Mouse (Mus musculus): Measurements from ENCODE around the gene Cutc. TPM values are rescaled to one million over a fixed set of nuclear protein-coding genes. Genes with fewer than 3 reads are reported as not detected.

The Cutc gene
- polyA plus RNA-seq, 1 experiment from 2014 or later = 18.3 TPM

DNA sequence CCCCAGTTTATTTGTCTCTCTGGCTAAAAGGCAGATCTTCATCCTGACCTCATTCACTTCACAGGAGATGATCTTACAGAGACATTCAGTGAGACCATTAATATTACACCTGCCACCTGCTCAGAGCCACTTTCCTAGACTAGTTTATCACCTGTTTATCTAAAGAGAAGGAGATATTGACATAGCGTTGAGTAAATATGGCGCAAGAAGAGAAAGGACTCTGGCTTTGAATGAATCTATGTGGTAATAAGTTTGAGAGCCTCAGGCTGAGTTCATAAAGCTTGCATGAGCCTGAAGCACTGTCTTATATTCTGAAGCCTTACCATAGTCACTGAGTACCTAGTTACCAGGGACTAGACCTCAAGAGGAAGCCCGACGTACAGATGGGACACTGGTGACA, 58.6 kb downstream of the Cutc start:
- WGBS = 71% methylated on average over 4 of the region's 4 CpGs
- Histone ChIP-seq H3K9ac (no peak overlapping the region), H3K4me3 (replicated peaks) (no peak overlapping the region), H3K4me2 (no peak overlapping the region), H3K9me3 (no peaks in the 10 kb centered on the region), H3K4me1 (0 out of 2 replicates have a peak, but pooled peaks cover 5% of the 10 kb centered on the region), H3K27me3 (replicated peaks) (no peaks in the 10 kb centered on the region), H3K27ac (no peak overlapping the region), H3K36me3 (no peaks in the 10 kb centered on the region)
- ATAC-seq (ENCODE audit: insufficient read depth, low FRiP score, low read depth) = peak; percentile 35; the same call in 1 of the 2 replicates

DNA sequence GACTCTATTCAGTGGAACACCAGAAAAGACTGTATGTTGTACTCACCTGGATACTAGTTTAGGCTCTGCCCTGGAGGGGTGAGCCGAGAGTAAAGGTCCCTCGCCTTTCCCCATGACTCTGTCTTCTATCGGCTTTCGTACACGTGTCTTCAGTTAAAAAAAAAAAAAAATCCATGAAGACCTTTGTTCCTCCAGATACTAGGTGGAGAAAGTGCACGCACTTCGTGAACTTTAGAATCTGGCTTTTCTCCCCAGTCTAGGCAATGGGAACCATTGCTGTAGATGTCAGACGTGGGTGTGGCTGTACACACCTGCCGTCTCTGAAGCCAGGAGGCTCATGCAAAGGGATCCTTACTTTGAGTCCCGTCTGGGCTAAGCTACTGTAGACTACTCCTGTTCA, 60.5 kb downstream of the Cutc start:
- H3K27me3 ChIP-seq (replicated peaks) = no peaks in the 10 kb centered on the region
- no peak overlapping the region for H3K4me3 ChIP-seq (replicated peaks)
- no peak overlapping the region for H3K4me2 ChIP-seq
- no peak; the same call in 1 of the 2 replicates for ATAC-seq (ENCODE audit: insufficient read depth, low FRiP score, low read depth)
- WGBS = 71% methylated on average over 10 of the region's 10 CpGs
- H3K4me1 ChIP-seq = 0 out of 2 replicates have a peak, but pooled peaks cover 5% of the 10 kb centered on the region
- no peak overlapping the region for H3K27ac ChIP-seq
- no peaks in the 10 kb centered on the region for H3K9me3 ChIP-seq
- no peaks in the 10 kb centered on the region for H3K36me3 ChIP-seq
- no peak overlapping the region for H3K9ac ChIP-seq

DNA sequence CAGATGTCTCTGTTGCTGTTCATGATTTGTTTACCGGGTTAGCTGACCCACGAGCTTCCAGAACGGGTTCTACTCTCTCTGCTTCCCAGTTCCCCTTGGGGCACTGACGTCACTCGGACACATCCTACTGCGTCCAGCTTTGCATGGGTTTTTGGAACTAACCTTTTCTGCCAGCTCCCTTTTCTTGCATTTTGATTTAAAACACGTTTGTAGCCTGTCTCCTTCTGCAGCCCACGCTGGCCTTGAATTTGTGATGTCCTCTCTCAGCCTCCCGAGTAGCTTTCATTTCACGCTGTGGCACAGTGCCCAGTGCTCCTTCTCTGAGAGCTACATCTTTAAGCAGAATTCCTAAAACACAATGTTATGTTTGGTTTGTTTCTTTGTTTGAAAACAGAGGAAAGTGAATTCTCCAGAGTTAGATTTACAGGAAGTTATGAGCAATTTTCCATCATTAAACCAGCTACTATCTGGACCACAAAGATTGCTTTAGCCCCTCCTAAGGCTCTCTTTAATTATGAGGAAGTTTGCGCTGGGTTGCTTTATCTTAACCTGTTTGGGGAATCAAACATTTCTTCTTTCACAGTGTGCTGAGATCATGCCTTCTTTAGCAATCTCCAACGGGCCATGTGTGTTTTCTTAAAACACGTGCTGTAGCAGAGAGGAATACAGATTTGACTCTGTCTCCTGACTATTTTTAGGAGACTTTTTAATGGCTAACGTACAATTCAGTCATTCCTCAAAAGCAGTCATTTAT, 63.0 kb downstream of the Cutc start:
- no peak overlapping the region for H3K9ac ChIP-seq
- H3K4me1 ChIP-seq = 0 out of 2 replicates have a peak, but pooled peaks cover 5% of the 10 kb centered on the region
- 0 out of 2 replicates have a peak overlapping the region, but pooled peaks have one; percentile 3 for H3K4me3 ChIP-seq (replicated peaks)
- H3K9me3 ChIP-seq = no peaks in the 10 kb centered on the region
- no peak for ATAC-seq (ENCODE audit: insufficient read depth, low FRiP score, low read depth)
- no peaks in the 10 kb centered on the region for H3K36me3 ChIP-seq
- WGBS = 46% methylated on average over 14 of the region's 14 CpGs
- peak overlapping the region; percentile 19 for H3K4me2 ChIP-seq
- H3K27me3 ChIP-seq (replicated peaks) = no peaks in the 10 kb centered on the region
- H3K27ac ChIP-seq = no peak overlapping the region; the same call in 1 of the 2 replicates

Other genes with a start within 250 kb of the Cutc start
- gene Got1, start 228.4 kb upstream of the Cutc start, polyA plus RNA-seq (2015; fragmentation: Nextera tagmentation; extraction: Ambion mirVana) = 33.7 and 35.7 TPM in 2 replicates
- 26.3 and 31.4 TPM in 2 replicates for gene Nkx2-3, start 140.7 kb upstream of the Cutc start, polyA plus RNA-seq (2015; fragmentation: Nextera tagmentation; extraction: Ambion mirVana)
- 15.8 and 15.9 TPM in 2 replicates for gene Slc25a28, start 78.1 kb upstream of the Cutc start, polyA plus RNA-seq (2015; fragmentation: Nextera tagmentation; extraction: Ambion mirVana)
- 14.5 and 20.5 TPM in 2 replicates for gene Entpd7, start 63.3 kb upstream of the Cutc start, polyA plus RNA-seq (2015; fragmentation: Nextera tagmentation; extraction: Ambion mirVana)
- gene Cox15, start within 50 bp of the Cutc start, polyA plus RNA-seq (2015; fragmentation: Nextera tagmentation; extraction: Ambion mirVana) = 10.1 and 13.3 TPM in 2 replicates
- 2.0 and 5.4 TPM in 2 replicates for gene Abcc2, start 29.2 kb downstream of the Cutc start, polyA plus RNA-seq (2015; fragmentation: Nextera tagmentation; extraction: Ambion mirVana)
- 29.9 and 31.7 TPM in 2 replicates for gene Dnmbp, start 187.2 kb downstream of the Cutc start, polyA plus RNA-seq (2015; fragmentation: Nextera tagmentation; extraction: Ambion mirVana)
- 52.6 and 56.8 TPM in 2 replicates for gene Cpn1, start 233.6 kb downstream of the Cutc start, polyA plus RNA-seq (2015; fragmentation: Nextera tagmentation; extraction: Ambion mirVana)

All from stomach, embryonic 15.5 days (tissue).